Mouse (Mus musculus): ENCODE measurements at regions not wholly inside any gene's neighbourhood (a gene's known extent, or its start where the extent isn't known, plus 50 kb on each side); places are given as distances from the start of the nearest gene placed in this dataset.

DNA sequence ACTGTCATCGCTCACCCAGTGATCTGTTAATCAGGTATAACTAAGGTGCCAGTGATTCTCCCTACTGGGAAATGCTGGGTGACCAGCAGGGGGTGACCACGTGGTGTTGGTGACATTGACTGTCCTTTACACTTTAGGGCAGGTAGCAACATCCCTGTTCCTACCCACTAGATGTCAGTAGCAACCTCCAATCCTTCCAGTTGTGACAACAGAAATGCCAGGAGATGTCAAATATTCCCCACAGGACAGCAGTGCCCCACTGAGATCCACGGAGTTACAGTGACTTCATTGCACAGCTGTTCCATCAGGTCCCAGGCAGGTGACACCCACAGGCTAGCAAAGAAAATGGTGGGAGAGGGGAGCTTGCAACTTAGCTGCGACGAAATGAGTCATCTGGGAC is 176.0 kb downstream of the 1810013L24Rik start:
- H3K9ac ChIP-seq (ENCODE audit: low read depth, low read length): no peak overlapping the region
- H3K27ac ChIP-seq (replicated peaks; ENCODE audit: low read depth, low read length): no peak overlapping the region
- no peak overlapping the region for H3K4me2 ChIP-seq (ENCODE audit: low read depth, low read length)
- ATAC-seq (ENCODE audit: low read depth) (no peak), DNase-seq (ENCODE audit: low spot score) (no peak)
- no peaks in the 10 kb centered on the region for H3K36me3 ChIP-seq (ENCODE audit: control insufficient read depth, insufficient read depth, low read length)
- no peaks in the 10 kb centered on the region for H3K9me3 ChIP-seq (ENCODE audit: control insufficient read depth, low read length)
- H3K4me1 ChIP-seq (ENCODE audit: control insufficient read depth, insufficient read depth, low read length): no peaks in the 10 kb centered on the region
- no peak overlapping the region for H3K4me3 ChIP-seq (ENCODE audit: low read depth, low read length)
- 31% methylated on average over 5 of the region's 5 CpGs for WGBS
- H3K27me3 ChIP-seq (replicated peaks; ENCODE audit: control insufficient read depth, insufficient read depth, low read length): no peaks in the 10 kb centered on the region

DNA sequence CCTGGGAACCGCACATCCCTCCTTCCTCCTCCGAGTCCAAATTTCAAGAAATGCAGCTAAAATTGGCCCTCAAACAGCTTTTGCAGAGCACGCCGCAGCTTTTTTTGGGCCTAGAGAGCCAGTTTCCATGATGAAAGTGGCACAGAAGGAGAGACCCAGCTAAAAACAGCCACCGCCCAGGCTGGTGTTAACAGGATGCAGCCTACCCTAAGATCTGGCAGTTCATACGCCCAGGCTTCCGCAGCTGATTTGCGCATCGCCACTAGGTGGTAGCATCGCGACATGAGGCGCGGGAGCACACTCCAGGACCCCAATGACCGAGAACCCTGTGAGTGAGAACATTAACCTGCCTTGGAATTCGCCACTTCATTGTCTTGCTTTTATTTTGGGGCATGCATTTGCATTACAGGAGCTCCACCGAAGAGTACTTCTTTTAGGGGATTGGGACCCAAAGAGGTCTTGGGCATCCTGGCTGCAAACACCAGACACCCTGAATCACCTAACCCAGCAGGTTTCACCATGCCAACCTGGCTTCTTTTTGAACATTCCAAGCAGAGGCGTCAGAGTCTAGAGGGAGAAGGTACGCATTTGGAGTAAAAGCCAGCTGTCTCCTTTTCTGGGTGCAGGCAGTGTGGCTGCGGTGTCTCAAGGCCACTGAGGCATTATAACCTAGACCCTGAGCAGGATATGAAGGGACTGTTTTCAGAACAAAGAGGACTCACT is 179.6 kb downstream of the 1810013L24Rik start:
- H3K27me3 ChIP-seq (replicated peaks; ENCODE audit: control insufficient read depth, insufficient read depth, low read length): no peaks in the 10 kb centered on the region
- no peaks in the 10 kb centered on the region for H3K9me3 ChIP-seq (ENCODE audit: control insufficient read depth, low read length)
- peak; percentile 89 for ATAC-seq (ENCODE audit: low read depth)
- H3K4me3 ChIP-seq (ENCODE audit: low read depth, low read length): no peak overlapping the region
- no peak overlapping the region for H3K4me2 ChIP-seq (ENCODE audit: low read depth, low read length)
- H3K4me1 ChIP-seq (ENCODE audit: control insufficient read depth, insufficient read depth, low read length): no peaks in the 10 kb centered on the region
- WGBS: 18% methylated on average over 19 of the region's 19 CpGs
- peak; percentile 86 for DNase-seq (ENCODE audit: low spot score)
- H3K9ac ChIP-seq (ENCODE audit: low read depth, low read length): no peak overlapping the region
- H3K36me3 ChIP-seq (ENCODE audit: control insufficient read depth, insufficient read depth, low read length): no peaks in the 10 kb centered on the region
- H3K27ac ChIP-seq (replicated peaks; ENCODE audit: low read depth, low read length): no peak overlapping the region

DNA sequence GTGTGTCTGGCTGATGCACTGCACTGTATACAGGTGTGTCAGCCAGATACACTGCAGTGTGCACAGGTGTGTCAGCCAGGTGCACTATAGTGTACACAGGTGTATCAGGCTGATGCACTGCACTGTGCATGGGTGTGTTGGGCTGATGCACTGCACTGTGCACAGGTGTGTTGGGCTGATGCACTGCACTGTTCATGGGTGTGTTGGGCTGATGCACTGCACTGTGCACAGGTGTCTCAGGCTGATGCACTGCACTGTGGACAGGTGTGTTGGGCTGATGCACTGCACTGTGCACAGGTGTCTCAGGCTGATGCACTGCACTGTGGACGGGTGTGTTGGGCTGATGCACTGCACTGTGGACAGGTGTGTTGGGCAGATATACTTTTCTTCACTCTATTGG is 181.2 kb downstream of the 1810013L24Rik start:
- Histone ChIP-seq H3K4me2 (ENCODE audit: low read depth, low read length) (no peak overlapping the region), H3K36me3 (ENCODE audit: control insufficient read depth, insufficient read depth, low read length) (no peaks in the 10 kb centered on the region), H3K27me3 (replicated peaks; ENCODE audit: control insufficient read depth, insufficient read depth, low read length) (no peaks in the 10 kb centered on the region), H3K4me1 (ENCODE audit: control insufficient read depth, insufficient read depth, low read length) (no peaks in the 10 kb centered on the region), H3K27ac (replicated peaks; ENCODE audit: low read depth, low read length) (no peak overlapping the region), H3K4me3 (ENCODE audit: low read depth, low read length) (no peak overlapping the region), H3K9me3 (ENCODE audit: control insufficient read depth, low read length) (no peaks in the 10 kb centered on the region), H3K9ac (ENCODE audit: low read depth, low read length) (no peak overlapping the region)
- DNase-seq (ENCODE audit: low spot score): no peak
- no peak for ATAC-seq (ENCODE audit: low read depth)
- 70% methylated on average over 1 of the region's 1 CpGs for WGBS

DNA sequence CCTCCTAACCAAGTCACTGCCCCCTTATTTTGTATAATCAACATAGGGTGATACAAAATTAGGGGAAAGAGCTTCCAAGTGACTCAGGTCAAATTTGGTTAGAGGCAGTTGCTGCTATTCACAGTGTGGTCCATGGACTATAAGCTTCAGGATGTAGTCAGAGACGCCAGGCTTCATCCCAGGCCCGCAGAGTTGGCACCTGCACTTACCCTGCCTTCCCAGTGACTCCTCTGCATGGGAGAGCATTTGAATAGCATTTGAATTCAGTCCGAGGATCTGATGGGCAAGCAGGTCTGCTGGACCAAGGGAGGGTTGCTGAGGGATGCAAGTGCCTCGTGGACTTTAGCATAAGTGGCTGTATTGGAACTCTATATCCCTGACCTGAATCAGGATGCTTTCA is 181.8 kb downstream of the 1810013L24Rik start:
- Histone ChIP-seq H3K9ac (ENCODE audit: low read depth, low read length) (no peak overlapping the region), H3K9me3 (ENCODE audit: control insufficient read depth, low read length) (no peaks in the 10 kb centered on the region), H3K36me3 (ENCODE audit: control insufficient read depth, insufficient read depth, low read length) (no peaks in the 10 kb centered on the region), H3K4me1 (ENCODE audit: control insufficient read depth, insufficient read depth, low read length) (no peaks in the 10 kb centered on the region), H3K27me3 (replicated peaks; ENCODE audit: control insufficient read depth, insufficient read depth, low read length) (no peaks in the 10 kb centered on the region), H3K4me3 (ENCODE audit: low read depth, low read length) (no peak overlapping the region), H3K4me2 (ENCODE audit: low read depth, low read length) (no peak overlapping the region), H3K27ac (replicated peaks; ENCODE audit: low read depth, low read length) (no peak overlapping the region)
- ATAC-seq (ENCODE audit: low read depth) (no peak), DNase-seq (ENCODE audit: low spot score) (no peak)
- WGBS: 69% methylated on average over 4 of the region's 4 CpGs

GRCm38 (mm10) chr16:9016040-9016761 is 186.3 kb downstream of the 1810013L24Rik start:
- Histone ChIP-seq H3K27ac (replicated peaks; ENCODE audit: low read depth, low read length) (no peak overlapping the region), H3K9ac (ENCODE audit: low read depth, low read length) (no peak overlapping the region), H3K27me3 (replicated peaks; ENCODE audit: control insufficient read depth, insufficient read depth, low read length) (no peaks in the 10 kb centered on the region), H3K9me3 (ENCODE audit: control insufficient read depth, low read length) (no peaks in the 10 kb centered on the region), H3K4me2 (ENCODE audit: low read depth, low read length) (no peak overlapping the region), H3K4me3 (ENCODE audit: low read depth, low read length) (no peak overlapping the region), H3K36me3 (ENCODE audit: control insufficient read depth, insufficient read depth, low read length) (no peaks in the 10 kb centered on the region), H3K4me1 (ENCODE audit: control insufficient read depth, insufficient read depth, low read length) (no peaks in the 10 kb centered on the region)
- whole genome bisulfite sequencing: 72% methylated on average over 11 of the region's 13 CpGs
- DNase-seq (ENCODE audit: low spot score): no peak
- ATAC-seq (ENCODE audit: low read depth): no peak

DNA sequence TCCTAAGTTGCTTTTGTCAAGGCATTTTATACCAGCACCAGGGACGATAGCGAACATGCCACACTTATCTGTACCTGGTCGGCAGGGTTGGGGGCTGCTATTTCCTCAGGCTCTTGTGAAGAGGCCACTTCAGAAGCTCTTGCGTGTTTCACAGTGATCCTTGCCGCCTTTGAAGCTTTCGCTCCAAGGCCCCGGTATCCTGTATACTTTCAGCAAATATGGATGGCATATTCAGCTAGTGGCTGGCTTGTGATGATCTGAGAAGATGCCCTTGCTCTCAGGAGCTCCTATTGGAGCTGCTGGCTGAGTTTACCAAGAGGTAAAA is 186.8 kb downstream of the 1810013L24Rik start:
- H3K36me3 ChIP-seq (ENCODE audit: control insufficient read depth, insufficient read depth, low read length): no peaks in the 10 kb centered on the region
- no peak overlapping the region for H3K27ac ChIP-seq (replicated peaks; ENCODE audit: low read depth, low read length)
- no peak overlapping the region for H3K4me3 ChIP-seq (ENCODE audit: low read depth, low read length)
- no peaks in the 10 kb centered on the region for H3K4me1 ChIP-seq (ENCODE audit: control insufficient read depth, insufficient read depth, low read length)
- WGBS: 88% methylated on average over 7 of the region's 7 CpGs
- no peak overlapping the region for H3K4me2 ChIP-seq (ENCODE audit: low read depth, low read length)
- H3K9me3 ChIP-seq (ENCODE audit: control insufficient read depth, low read length): no peaks in the 10 kb centered on the region
- H3K9ac ChIP-seq (ENCODE audit: low read depth, low read length): no peak overlapping the region
- no peak for ATAC-seq (ENCODE audit: low read depth)
- H3K27me3 ChIP-seq (replicated peaks; ENCODE audit: control insufficient read depth, insufficient read depth, low read length): no peaks in the 10 kb centered on the region
- DNase-seq (ENCODE audit: low spot score): no peak

GRCm38 (mm10) chr16:9030717-9031116 is 200.8 kb downstream of the 1810013L24Rik start:
- 71% methylated on average over 4 of the region's 4 CpGs for WGBS

DNA sequence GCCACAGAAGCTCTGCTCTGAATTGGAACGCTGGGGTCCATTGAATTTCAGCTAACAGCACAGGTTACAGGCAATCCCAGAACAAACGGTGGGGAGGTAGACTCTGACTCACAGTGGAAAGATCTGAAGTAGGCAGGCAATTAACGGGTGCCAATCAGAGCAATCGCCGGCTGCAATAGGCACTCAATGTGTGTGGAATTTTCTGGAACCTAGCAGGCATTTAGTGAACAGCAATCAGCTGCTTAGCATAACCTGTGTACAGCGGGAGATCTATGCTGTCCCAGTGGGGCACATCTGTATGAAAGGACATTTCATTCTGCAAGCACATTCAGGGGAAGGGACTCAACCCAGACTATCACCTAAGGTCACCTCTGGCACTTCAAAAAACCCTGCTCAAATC is 213.4 kb downstream of the 1810013L24Rik start:
- H3K9me3 ChIP-seq (ENCODE audit: control insufficient read depth, low read length): no peaks in the 10 kb centered on the region
- 78% methylated on average over 6 of the region's 6 CpGs for WGBS
- H3K27ac ChIP-seq (replicated peaks; ENCODE audit: low read depth, low read length): no peak overlapping the region
- DNase-seq (ENCODE audit: low spot score) (no peak), ATAC-seq (ENCODE audit: low read depth) (no peak)
- H3K4me3 ChIP-seq (ENCODE audit: low read depth, low read length): no peak overlapping the region
- H3K36me3 ChIP-seq (ENCODE audit: control insufficient read depth, insufficient read depth, low read length): no peaks in the 10 kb centered on the region
- H3K27me3 ChIP-seq (replicated peaks; ENCODE audit: control insufficient read depth, insufficient read depth, low read length): no peaks in the 10 kb centered on the region
- no peaks in the 10 kb centered on the region for H3K4me1 ChIP-seq (ENCODE audit: control insufficient read depth, insufficient read depth, low read length)
- H3K4me2 ChIP-seq (ENCODE audit: low read depth, low read length): no peak overlapping the region
- H3K9ac ChIP-seq (ENCODE audit: low read depth, low read length): no peak overlapping the region

More at GRCm38 (mm10) chr16:9030717-9031116, 200.8 kb downstream of the 1810013L24Rik start:
- ATAC-seq (ENCODE audit: low read depth) (no peak), DNase-seq (ENCODE audit: low spot score) (no peak)
- no peak overlapping the region for H3K27ac ChIP-seq (replicated peaks; ENCODE audit: low read depth, low read length)
- no peaks in the 10 kb centered on the region for H3K27me3 ChIP-seq (replicated peaks; ENCODE audit: control insufficient read depth, insufficient read depth, low read length)
- H3K4me2 ChIP-seq (ENCODE audit: low read depth, low read length): no peak overlapping the region
- no peaks in the 10 kb centered on the region for H3K9me3 ChIP-seq (ENCODE audit: control insufficient read depth, low read length)
- H3K4me3 ChIP-seq (ENCODE audit: low read depth, low read length): no peak overlapping the region
- H3K4me1 ChIP-seq (ENCODE audit: control insufficient read depth, insufficient read depth, low read length): no peaks in the 10 kb centered on the region
- H3K9ac ChIP-seq (ENCODE audit: low read depth, low read length): no peak overlapping the region
- H3K36me3 ChIP-seq (ENCODE audit: control insufficient read depth, insufficient read depth, low read length): no peaks in the 10 kb centered on the region

DNA sequence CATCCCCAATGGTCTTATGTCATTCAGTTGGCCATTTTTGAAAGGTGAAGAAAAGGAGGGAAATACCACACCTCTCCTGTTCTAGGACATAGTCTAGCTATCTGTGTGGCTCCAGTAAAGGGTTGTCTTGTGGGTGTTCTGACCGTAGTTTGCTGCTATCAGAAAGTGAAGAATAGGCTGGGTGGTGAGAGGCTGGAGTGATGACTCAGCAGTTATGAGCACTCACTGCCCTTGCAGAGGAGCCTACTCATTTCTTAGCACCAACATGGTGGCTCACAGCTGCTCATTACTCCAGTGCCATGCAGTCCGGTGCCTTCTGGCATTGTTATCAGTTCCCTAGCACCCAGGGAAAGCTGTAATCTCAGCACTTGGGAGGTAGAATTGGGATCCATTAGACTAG is 217.0 kb downstream of the 1810013L24Rik start:
- Histone ChIP-seq H3K27me3 (replicated peaks; ENCODE audit: control insufficient read depth, insufficient read depth, low read length) (no peaks in the 10 kb centered on the region), H3K4me1 (ENCODE audit: control insufficient read depth, insufficient read depth, low read length) (no peaks in the 10 kb centered on the region), H3K36me3 (ENCODE audit: control insufficient read depth, insufficient read depth, low read length) (no peaks in the 10 kb centered on the region), H3K9me3 (ENCODE audit: control insufficient read depth, low read length) (no peaks in the 10 kb centered on the region), H3K4me2 (ENCODE audit: low read depth, low read length) (no peak overlapping the region), H3K27ac (replicated peaks; ENCODE audit: low read depth, low read length) (no peak overlapping the region), H3K4me3 (ENCODE audit: low read depth, low read length) (no peak overlapping the region), H3K9ac (ENCODE audit: low read depth, low read length) (no peak overlapping the region)
- no peak for DNase-seq (ENCODE audit: low spot score)
- 88% methylated on average over 2 of the region's 2 CpGs for whole genome bisulfite sequencing
- no peak for ATAC-seq (ENCODE audit: low read depth)
